Mouse (Mus musculus): ENCODE measurements around the gene Otp. TPM values are rescaled to one million over a fixed set of nuclear protein-coding genes. Genes with fewer than 3 reads are reported as not detected.

The Otp gene
- polyA plus RNA-seq, 1 experiment from 2014 or later: 0.47 TPM

DNA sequence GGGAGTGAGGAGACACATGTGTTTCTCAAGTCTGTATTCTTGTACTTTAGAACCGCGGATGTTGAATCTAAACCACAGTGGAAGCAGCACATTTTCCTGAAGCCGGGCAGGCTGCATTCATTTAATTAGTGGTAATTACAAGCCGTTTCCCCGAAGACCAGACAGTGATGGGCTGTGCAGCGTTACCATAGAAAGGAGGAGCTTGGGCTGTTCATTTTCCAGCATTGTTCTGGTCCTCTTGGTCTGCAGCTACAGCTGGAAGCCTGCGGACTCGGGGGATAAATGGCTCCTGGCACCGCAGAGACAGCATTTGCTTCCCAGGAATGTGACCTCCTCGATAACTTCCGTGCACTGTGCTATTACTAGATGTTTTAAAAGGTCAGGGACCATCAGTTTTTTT is 37.6 kb downstream of the Otp start:
- 9% methylated on average over 11 of the region's 11 CpGs for WGBS
- H3K4me1 ChIP-seq: peaks cover 6% of the 10 kb centered on the region
- DNase-seq (ENCODE audit: low spot score): peak; percentile 17
- H3K9me3 ChIP-seq: no peaks in the 10 kb centered on the region
- H3K36me3 ChIP-seq (replicated peaks): no peaks in the 10 kb centered on the region
- H3K27me3 ChIP-seq (replicated peaks; ENCODE audit: low read depth, poor library complexity, severe bottlenecking): peaks cover 12% of the 10 kb centered on the region; the same call in 1 of the 2 replicates
- no peak overlapping the region; the same call in 1 of the 2 replicates for H3K27ac ChIP-seq (replicated peaks)
- H3K4me3 ChIP-seq: peak overlapping the region; percentile 38

DNA sequence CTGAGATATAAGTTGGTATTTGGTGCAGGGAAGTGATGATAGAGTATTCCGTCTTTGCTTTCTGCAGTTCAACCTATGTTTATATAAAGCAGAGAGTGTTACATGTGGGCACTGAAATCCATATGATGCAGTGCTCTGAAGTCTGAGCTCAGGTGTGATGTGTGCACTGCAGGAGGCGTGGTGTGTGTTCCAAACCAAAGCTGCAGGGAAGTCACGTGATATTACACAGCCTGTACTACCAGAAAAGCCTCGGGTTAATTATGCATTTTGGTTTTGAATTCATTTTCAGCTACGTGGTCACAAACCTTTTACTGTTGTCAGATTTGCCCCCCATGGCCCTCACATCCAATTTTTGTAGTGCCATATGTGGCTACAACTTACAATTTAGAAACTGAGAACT is 40.3 kb downstream of the Otp start:
- no peak overlapping the region for H3K27ac ChIP-seq (replicated peaks)
- H3K27me3 ChIP-seq (replicated peaks; ENCODE audit: low read depth, poor library complexity, severe bottlenecking): peaks cover 6% of the 10 kb centered on the region; the same call in 1 of the 2 replicates
- H3K4me1 ChIP-seq: peaks cover 6% of the 10 kb centered on the region
- H3K36me3 ChIP-seq (replicated peaks): no peaks in the 10 kb centered on the region
- H3K9me3 ChIP-seq: no peaks in the 10 kb centered on the region
- 77% methylated on average over 5 of the region's 5 CpGs for WGBS
- H3K4me3 ChIP-seq: no peak overlapping the region
- no peak for DNase-seq (ENCODE audit: low spot score)

DNA sequence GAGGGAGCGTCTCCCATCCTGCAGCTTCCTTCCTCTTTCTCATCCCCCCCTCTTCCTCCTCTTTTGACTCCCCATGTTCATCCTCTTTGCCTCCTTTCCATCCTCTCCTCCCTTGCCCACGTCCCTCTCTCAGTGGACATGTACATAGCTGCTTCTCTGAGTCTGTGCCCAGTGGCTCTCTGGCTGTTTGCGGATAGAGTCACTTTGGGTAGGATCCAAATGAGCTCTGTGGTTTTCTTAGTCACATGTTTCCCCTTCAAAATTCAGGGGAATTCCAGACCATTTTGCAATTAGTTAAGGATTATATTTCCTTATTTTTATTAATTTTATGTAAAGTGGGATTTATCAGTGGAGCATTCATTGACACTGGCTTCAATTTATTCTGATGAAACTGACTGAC is 52.7 kb downstream of the Otp start:
- Histone ChIP-seq H3K27me3 (replicated peaks; ENCODE audit: low read depth, poor library complexity, severe bottlenecking) (peaks cover 31% of the 10 kb centered on the region), H3K4me3 (no peak overlapping the region), H3K9me3 (no peaks in the 10 kb centered on the region), H3K27ac (replicated peaks) (no peak overlapping the region), H3K4me1 (no peaks in the 10 kb centered on the region), H3K36me3 (replicated peaks) (no peaks in the 10 kb centered on the region)
- no peak for DNase-seq (ENCODE audit: low spot score)
- 80% methylated on average over 3 of the region's 3 CpGs for WGBS

Other genes with a start within 250 kb of the Otp start
- 289 and 292 TPM in 2 replicates for gene Tbca, start 86.7 kb upstream of the Otp start, polyA plus RNA-seq (2016; fragmentation: Nextera tagmentation; extraction: Ambion mirVana)
- 17.1 and 17.3 TPM in 2 replicates for gene Wdr41, start 100.7 kb downstream of the Otp start, polyA plus RNA-seq (2016; fragmentation: Nextera tagmentation; extraction: Ambion mirVana)